Mouse (Mus musculus) intestine, embryonic 14.5 days (tissue): ENCODE data around the gene Irs3. TPM values are rescaled to one million over a fixed set of nuclear protein-coding genes. Genes with fewer than 3 reads are reported as not detected.

Experiments
- ATAC-seq: fragments of 200-750 bp; cut with Nextera tagmentation; replicated peaks from 2 replicates; pipeline ENCODE4 v1.8.0; 2017; ENCODE audit warnings: low read depth, moderate number of reproducible peaks, moderate TSS enrichment, moderate library complexity; ENCODE audit not compliant: low FRiP score, low TSS enrichment
- DNase-seq: peaks from one replicate; pipeline ENCODE4 v3.0.0-alpha.2; 2018; ENCODE audit warnings: low spot score
- H3K27ac ChIP-seq: fragments of 300-500 bp; sonication (generic); 2 replicates; pipeline ENCODE4 v1.5.1; 2014; ENCODE audit warnings: low read depth, mild to moderate bottlenecking, control low read depth
- H3K27me3 ChIP-seq: fragments of 300-500 bp; sonication (generic); replicated peaks from 2 replicates; pipeline ENCODE4 v1.6.1; 2014; ENCODE audit warnings: low read length, control low read depth; ENCODE audit not compliant: control insufficient read depth, insufficient read depth
- H3K36me3 ChIP-seq: fragments of 300-500 bp; sonication (generic); 2 replicates; pipeline ENCODE4 v1.6.1; 2014; ENCODE audit warnings: low read length, control low read depth; ENCODE audit not compliant: control insufficient read depth, insufficient read depth
- H3K4me1 ChIP-seq: fragments of 300-500 bp; sonication (generic); replicated peaks from 2 replicates; pipeline ENCODE4 v1.6.1; 2014; ENCODE audit warnings: low read length, control low read depth, mixed read lengths; ENCODE audit not compliant: control insufficient read depth, insufficient read depth
- H3K4me2 ChIP-seq: fragments of 300-500 bp; sonication (generic); 2 replicates; pipeline ENCODE4 v1.6.1; 2014; ENCODE audit warnings: low read length
- H3K4me3 ChIP-seq: fragments of 300-500 bp; sonication (generic); 2 replicates; pipeline ENCODE4 v1.5.1; 2014; ENCODE audit warnings: low read depth, low read length, control low read depth, mixed read lengths
- H3K9ac ChIP-seq: fragments of 300-500 bp; sonication (generic); 2 replicates; pipeline ENCODE4 v1.6.1; 2014; ENCODE audit warnings: mild to moderate bottlenecking, low read length
- H3K9me3 ChIP-seq: fragments of 300-500 bp; sonication (generic); 2 replicates; pipeline ENCODE4 v1.6.1; 2016; ENCODE audit warnings: low read length, control low read depth; ENCODE audit not compliant: control insufficient read depth
- WGBS: fragments of 180-500 bp; shearing (Covaris S2); extraction: QIAGEN DNeasy Blood & Tissue Kit; methylation state at CpG from one replicate; pipeline ENCODE4 v1.1.7; 2014; 5-methylcytosine and 5-hydroxymethylcytosine counted together
- polyA plus RNA-seq: library from polyadenylated mRNA; unstranded; fragments of >200 nt; fragmentation: Nextera tagmentation; extraction: Ambion mirVana; gene quantifications from 2 replicates; pipeline ENCODE4 v1.2.1, GENCODE M21; 2014

The Irs3 gene
- polyA plus RNA-seq, 1 experiment from 2014 or later = not detected

DNA sequence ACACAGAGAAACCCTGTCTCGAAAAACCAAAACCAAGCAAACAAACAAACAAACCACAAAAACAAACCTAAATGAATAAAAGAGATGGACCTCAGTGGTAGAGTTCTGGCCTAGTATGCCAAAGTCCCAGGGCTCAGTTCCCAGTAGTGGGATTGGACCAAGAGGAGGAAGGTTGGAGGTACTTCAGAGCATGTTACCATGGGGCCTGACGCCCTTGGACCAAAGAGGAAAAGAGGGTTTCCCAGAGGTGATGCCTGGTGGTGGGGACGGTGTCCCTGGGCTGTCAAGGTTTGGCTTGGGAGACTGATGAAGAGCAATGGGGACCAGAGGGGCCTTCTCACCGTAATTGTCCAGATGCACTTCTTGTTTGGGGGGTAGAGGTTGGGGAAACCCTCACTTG lies 35.5 kb downstream of the Irs3 start:
- Histone ChIP-seq H3K4me1 (peaks cover 52% of the 10 kb centered on the region), H3K9ac (0 out of 2 replicates have a peak overlapping the region, but pooled peaks have one; percentile 17), H3K36me3 (peaks cover 14% of the 10 kb centered on the region), H3K4me2 (peak overlapping the region; percentile 56), H3K27ac (peak overlapping the region; percentile 83; the same call in 1 of the 2 replicates), H3K27me3 (no peaks in the 10 kb centered on the region), H3K9me3 (no peaks in the 10 kb centered on the region), H3K4me3 (peak overlapping the region; percentile 29)
- DNase-seq = no peak
- ATAC-seq = no peak
- 55% methylated on average over 4 of the region's 4 CpGs for WGBS

DNA sequence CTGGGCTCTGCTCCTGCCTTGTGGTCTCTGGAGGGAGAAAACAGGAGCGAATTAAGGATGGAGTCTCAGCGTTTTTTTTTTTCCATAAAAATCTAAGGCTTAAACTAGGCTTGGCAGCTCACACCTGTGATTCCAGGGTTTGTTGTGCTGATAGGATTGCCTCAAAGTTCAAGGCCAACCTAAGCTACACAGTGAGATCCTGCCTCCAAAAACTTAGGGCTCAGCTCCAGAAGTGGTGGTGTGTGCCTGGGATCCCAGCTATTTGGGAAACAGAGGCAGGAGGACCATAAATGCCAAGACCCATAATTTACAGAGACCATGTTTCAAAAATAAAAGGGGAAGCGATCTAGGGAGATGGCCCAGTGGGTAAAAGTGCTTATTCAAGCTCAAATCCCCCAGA lies 36.2 kb downstream of the Irs3 start:
- H3K9me3 ChIP-seq = no peaks in the 10 kb centered on the region
- H3K4me3 ChIP-seq = no peak overlapping the region
- peak overlapping the region; percentile 56; the same call in 1 of the 2 replicates for H3K4me2 ChIP-seq
- no peak for DNase-seq
- WGBS = 61% methylated on average over 3 of the region's 3 CpGs
- ATAC-seq = no peak
- H3K27me3 ChIP-seq = no peaks in the 10 kb centered on the region
- peaks cover 17% of the 10 kb centered on the region for H3K36me3 ChIP-seq
- H3K9ac ChIP-seq = no peak overlapping the region
- H3K4me1 ChIP-seq = peaks cover 52% of the 10 kb centered on the region
- no peak overlapping the region for H3K27ac ChIP-seq

- 17% methylated on average over 21 of the region's 23 CpGs for WGBS
- Histone ChIP-seq H3K4me2 (peak overlapping the region; percentile 47), H3K4me1 (peaks cover 50% of the 10 kb centered on the region)
These were observed 36.8 kb downstream of the Irs3 start for GRCm38 (mm10) chr5:137608654-137609190.

DNA sequence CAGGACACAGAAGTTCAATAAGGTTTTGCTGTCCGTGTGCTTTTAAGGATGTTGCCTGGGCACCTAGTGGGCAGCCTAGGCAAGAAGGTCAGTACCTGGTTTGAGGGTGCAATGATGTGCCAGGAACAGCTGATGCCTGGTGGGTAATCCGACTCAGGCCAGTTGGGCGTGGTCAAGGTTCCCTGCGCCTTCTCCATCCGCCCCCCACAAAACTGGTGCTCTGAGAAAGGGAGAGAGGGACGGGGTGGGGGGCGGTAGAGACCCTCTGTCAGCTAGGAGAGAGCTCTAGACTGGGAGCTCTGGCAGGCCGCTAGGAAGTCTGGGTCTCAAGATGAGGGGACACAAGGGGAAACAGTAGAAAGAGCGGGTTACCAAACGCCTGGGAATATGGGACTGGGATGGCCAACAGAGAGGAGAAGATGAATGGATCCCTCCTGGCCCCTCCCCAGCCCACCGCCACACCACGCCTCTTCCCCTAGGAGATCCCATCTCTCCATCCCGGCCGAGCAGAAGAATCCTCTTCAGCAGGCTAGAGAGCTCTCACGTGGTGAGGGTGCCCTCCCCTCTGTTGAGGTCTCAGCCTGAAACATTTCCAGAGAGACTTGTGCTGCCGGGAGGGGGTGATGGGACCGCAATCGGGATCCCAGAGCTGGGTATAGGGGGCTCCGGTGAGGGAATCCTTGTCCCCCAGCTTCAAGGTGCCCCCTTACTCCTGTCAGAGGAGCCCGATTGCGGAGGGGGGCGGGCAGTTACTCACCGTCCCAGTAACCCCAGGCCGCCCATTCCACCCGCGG lies 37.5 kb downstream of the Irs3 start:
- peaks cover 48% of the 10 kb centered on the region for H3K4me1 ChIP-seq
- peak overlapping the region; percentile 8; the same call in 1 of the 2 replicates for H3K4me3 ChIP-seq
- peak overlapping the region; percentile 47 for H3K4me2 ChIP-seq
- DNase-seq = no peak
- H3K27ac ChIP-seq = no peak overlapping the region
- WGBS = 19% methylated on average over 26 of the region's 26 CpGs
- 0 out of 2 replicates have a peak overlapping the region, but pooled peaks have one; percentile 29 for H3K9ac ChIP-seq
- H3K36me3 ChIP-seq = peaks cover 24% of the 10 kb centered on the region
- no peaks in the 10 kb centered on the region for H3K27me3 ChIP-seq
- peak; percentile 29; the same call in 1 of the 2 replicates for ATAC-seq
- H3K9me3 ChIP-seq = no peaks in the 10 kb centered on the region

More at GRCm38 (mm10) chr5:137608654-137609190, 36.8 kb downstream of the Irs3 start:
- Histone ChIP-seq H3K9ac (0 out of 2 replicates have a peak overlapping the region, but pooled peaks have one; percentile 22), H3K9me3 (no peaks in the 10 kb centered on the region), H3K27me3 (no peaks in the 10 kb centered on the region), H3K4me3 (peak overlapping the region; percentile 8; the same call in 1 of the 2 replicates), H3K36me3 (peaks cover 23% of the 10 kb centered on the region), H3K27ac (no peak overlapping the region)
- DNase-seq = no peak
- no peak for ATAC-seq

GRCm38 (mm10) chr5:137601365-137601729 lies 44.2 kb downstream of the Irs3 start:
- peak overlapping the region; percentile 52 for H3K4me2 ChIP-seq
- under 1% methylated on average over 22 of the region's 22 CpGs for WGBS

DNA sequence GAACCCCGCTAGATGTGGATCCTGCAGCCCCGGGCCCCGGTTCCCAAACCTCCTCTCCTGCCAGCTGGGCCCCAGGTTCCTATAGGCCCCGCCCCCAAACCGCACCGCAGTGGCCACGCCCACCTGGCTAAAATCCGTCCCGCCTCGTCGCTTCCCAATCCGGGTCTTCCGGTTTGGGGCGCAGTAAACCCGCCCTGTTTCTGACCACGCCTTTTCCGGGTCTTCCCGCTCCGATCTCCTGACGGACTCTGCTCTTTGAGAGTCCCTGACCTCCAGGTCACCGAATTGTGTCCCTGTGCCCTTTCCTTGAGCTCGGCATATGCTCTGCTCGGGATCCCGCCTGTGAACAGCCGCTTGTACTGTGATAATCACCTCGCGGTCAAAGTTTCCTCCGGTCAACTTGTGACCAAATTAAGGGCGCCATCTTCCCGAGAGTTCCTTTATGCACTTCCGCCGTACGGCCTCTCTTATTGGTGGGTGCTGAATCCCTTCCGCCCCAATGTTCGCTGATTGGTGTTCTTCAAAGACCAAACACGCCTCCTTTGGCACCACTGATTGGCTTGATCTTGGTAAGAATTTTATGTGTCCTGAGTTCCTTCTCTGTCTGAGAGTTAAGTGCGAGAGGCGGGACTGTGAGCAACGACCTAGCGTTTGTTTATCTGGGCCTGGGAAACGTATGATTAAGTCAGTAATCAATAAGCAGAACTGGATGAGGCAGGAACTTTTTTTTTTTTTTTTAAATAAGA lies 44.7 kb downstream of the Irs3 start, which contains the start of gene Mospd3:
Mospd3 (minus strand) TSS at position 440 of the 746 bp plus-strand sequence.
- no peaks in the 10 kb centered on the region for H3K9me3 ChIP-seq
- ATAC-seq = peak; percentile 93
- under 1% methylated on average over 41 of the region's 41 CpGs for WGBS
- peaks cover 16% of the 10 kb centered on the region for H3K4me1 ChIP-seq
- no peaks in the 10 kb centered on the region for H3K27me3 ChIP-seq
- H3K9ac ChIP-seq = peak within 1 kb of the TSS; percentile 71
- H3K4me2 ChIP-seq = peak within 1 kb of the TSS; percentile 77
- DNase-seq = peak; percentile 97
- peaks cover 15% of the 10 kb centered on the region for H3K36me3 ChIP-seq
- peak within 1 kb of the TSS; percentile 80 for H3K27ac ChIP-seq
- H3K4me3 ChIP-seq = peak within 1 kb of the TSS; percentile 71

More at GRCm38 (mm10) chr5:137601365-137601729, 44.2 kb downstream of the Irs3 start:
- no peak for ATAC-seq
- Histone ChIP-seq H3K27me3 (no peaks in the 10 kb centered on the region), H3K36me3 (peaks cover 15% of the 10 kb centered on the region), H3K4me1 (peaks cover 16% of the 10 kb centered on the region), H3K9me3 (no peaks in the 10 kb centered on the region), H3K9ac (peak overlapping the region; percentile 43), H3K4me3 (peak overlapping the region; percentile 71), H3K27ac (peak overlapping the region; percentile 65)
- peak; percentile 79 for DNase-seq

- WGBS = under 1% methylated on average over 19 of the region's 19 CpGs
- Histone ChIP-seq H3K27me3 (no peaks in the 10 kb centered on the region), H3K4me3 (peak overlapping the region; percentile 71), H3K4me2 (peak overlapping the region; percentile 77), H3K27ac (peak overlapping the region; percentile 80; the same call in 1 of the 2 replicates), H3K36me3 (peaks cover 12% of the 10 kb centered on the region), H3K4me1 (peaks cover 16% of the 10 kb centered on the region), H3K9ac (peak overlapping the region; percentile 71), H3K9me3 (no peaks in the 10 kb centered on the region)
- DNase-seq = no peak
- peak; percentile 65 for ATAC-seq
These were observed 45.3 kb downstream of the Irs3 start for GRCm38 (mm10) chr5:137600281-137600618.

- no peak overlapping the region for H3K27ac ChIP-seq
- no peak for ATAC-seq
These were observed 45.9 kb downstream of the Irs3 start for GRCm38 (mm10) chr5:137599600-137599999.

More at GRCm38 (mm10) chr5:137599600-137599999, 45.9 kb downstream of the Irs3 start:
- WGBS = 66% methylated on average over 9 of the region's 9 CpGs
- peak overlapping the region; percentile 71 for H3K4me3 ChIP-seq
- peak overlapping the region; percentile 77 for H3K4me2 ChIP-seq
- no peak for DNase-seq
- H3K36me3 ChIP-seq = 0 out of 2 replicates have a peak, but pooled peaks cover 7% of the 10 kb centered on the region
- H3K27me3 ChIP-seq = no peaks in the 10 kb centered on the region
- peak overlapping the region; percentile 71 for H3K9ac ChIP-seq
- no peaks in the 10 kb centered on the region for H3K9me3 ChIP-seq
- H3K4me1 ChIP-seq = peaks cover 16% of the 10 kb centered on the region
